ENCODE assay signal across 9 mouse cellular contexts in genomic region chr5:112297257-112297656, GRCm38 (mm10). TPM values are rescaled to one million over a fixed set of nuclear protein-coding genes. Genes with fewer than 3 reads are reported as not detected.
DNase-seq lines count a peak whose midpoint lies in the region; ATAC-seq and TF ChIP-seq lines count a peak whose summit lies in the region.
"Had no signal": no experiment of that assay in that cellular context is flagged by ENCODE, and none has a peak within 500 bp of the region (broad histone marks: within the 10 kb centered on the region; RNA-seq: fewer than 3 reads in every experiment).

No protein-coding gene starts in this region.

- H3K4me3 ChIP-seq in heart, postnatal 0 days (ENCODE audit: low read depth, low read length), result no peak overlapping the region
- H3K4me3 ChIP-seq in liver, embryonic 12.5 days, result no peak overlapping the region
- H3K4me3 ChIP-seq: embryonic facial prominence, embryonic 13.5 days had no signal

- no peak overlapping the region for H3K9ac ChIP-seq in heart, postnatal 0 days (replicated peaks; ENCODE audit: low read depth, low read length)
- peak overlapping the region; percentile 45 for H3K9ac ChIP-seq in liver, embryonic 12.5 days
- H3K9ac ChIP-seq: embryonic facial prominence, embryonic 13.5 days had no signal

- H3K4me1 ChIP-seq in heart, postnatal 0 days (ENCODE audit: control insufficient read depth, insufficient read depth), result peaks cover 27% of the 10 kb centered on the region; the same call in 1 of the 2 replicates
- peaks cover 99% of the 10 kb centered on the region for H3K4me1 ChIP-seq in liver, embryonic 12.5 days

- WGBS in heart, postnatal 0 days, result 49% methylated on average over 2 of the region's 2 CpGs
- WGBS in liver, embryonic 12.5 days (ENCODE audit: insufficient replicate concordance), result 51% methylated on average over 2 of the region's 2 CpGs

- no peaks in the 10 kb centered on the region; the same call in 1 of the 2 replicates for H3K36me3 ChIP-seq in heart, postnatal 0 days (replicated peaks; ENCODE audit: control insufficient read depth, insufficient read depth, low read length)
- peaks cover 16% of the 10 kb centered on the region for H3K36me3 ChIP-seq in liver, embryonic 12.5 days

- no peak overlapping the region for H3K4me2 ChIP-seq in heart, postnatal 0 days (ENCODE audit: low read depth, low read length)
- peak overlapping the region; percentile 29; the same call in 1 of the 2 replicates for H3K4me2 ChIP-seq in liver, embryonic 12.5 days
- H3K4me2 ChIP-seq: embryonic facial prominence, embryonic 13.5 days had no signal

- intact Hi-C loops in heart, postnatal 36 days (cut with DNase I), result no loop called here

- H3K27ac ChIP-seq in heart, postnatal 0 days (ENCODE audit: low read depth), result peak overlapping the region; percentile 60
- H3K27ac ChIP-seq in liver, embryonic 12.5 days, result peak overlapping the region; percentile 78
- H3K27ac ChIP-seq: embryonic facial prominence, embryonic 13.5 days had no signal

- no peak for TF ChIP-seq EP300 in heart, postnatal 0 days (IDR thresholded peaks at IDR 0.05; ENCODE audit: low read depth)

- TF ChIP-seq CTCF in heart, postnatal 0 days (IDR thresholded peaks at IDR 0.05; ENCODE audit: low read depth), result no peak

- H3K27me3 ChIP-seq in heart, postnatal 0 days (ENCODE audit: control insufficient read depth, insufficient read depth, low read length), result no peaks in the 10 kb centered on the region
- H3K27me3 ChIP-seq in liver, embryonic 12.5 days (replicated peaks), result no peaks in the 10 kb centered on the region
- H3K27me3 ChIP-seq: embryonic facial prominence, embryonic 13.5 days had no signal

- no peak for DNase-seq in heart, postnatal 0 days (ENCODE audit: low spot score)
- DNase-seq in heart, postnatal 36 days, result no peak
- DNase-seq in thymus, postnatal 0 days (ENCODE audit: low spot score), result peak; percentile 72
- DNase-seq in thymus, postnatal 4 days, result no peak
- no peak for DNase-seq in retina, postnatal 1 day
- no peak for DNase-seq in frontal cortex, postnatal 10 days (ENCODE audit: low spot score in 2 of 2)
- no peak for DNase-seq in frontal cortex, postnatal 36 days (ENCODE audit: low spot score in 2 of 2)

- H3K9me3 ChIP-seq in heart, postnatal 0 days (replicated peaks; ENCODE audit: control insufficient read depth, low read length), result no peaks in the 10 kb centered on the region
- no peaks in the 10 kb centered on the region for H3K9me3 ChIP-seq in liver, embryonic 12.5 days (replicated peaks)
- H3K9me3 ChIP-seq: embryonic facial prominence, embryonic 13.5 days had no signal

- no peak for ATAC-seq in heart, postnatal 0 days (ENCODE audit: insufficient read depth, low read depth)
- no peak for ATAC-seq in liver, embryonic 12.5 days

RNA-seq across cellular contexts. Expression of gene Tpst2, which starts 20.8 kb away (rescaled TPM):
- 86.1 and 96.0 TPM in 2 replicates for total RNA-seq in heart, postnatal 0 days (2014; rRNA removed; ENCODE audit: low replicate concordance)
- polyA plus RNA-seq in heart, postnatal 0 days (2015; fragmentation: Nextera tagmentation; extraction: Ambion mirVana), result 42.9 and 43.8 TPM in 2 replicates
- total RNA-seq in heart, postnatal 36 days (2021), result 10 to 100 TPM; 39.1 to 42.0 TPM
- 44.6 and 45.3 TPM in 2 replicates for polyA plus RNA-seq in thymus, postnatal 0 days (2015; fragmentation: Nextera tagmentation; extraction: Ambion mirVana)
- polyA plus RNA-seq in liver, embryonic 12.5 days (2016; fragmentation: Nextera tagmentation; extraction: Ambion mirVana), result 40.5 and 45.1 TPM in 2 replicates

RNA-seq across cellular contexts. Expression of gene Tfip11, which starts 28.9 kb away (rescaled TPM):
- 6.5 and 11.4 TPM in 2 replicates for total RNA-seq in heart, postnatal 0 days (2014; rRNA removed; ENCODE audit: low replicate concordance)
- polyA plus RNA-seq in heart, postnatal 0 days (2015; fragmentation: Nextera tagmentation; extraction: Ambion mirVana), result 11.7 TPM in 2 replicates
- 10 to 100 TPM; 17.9 to 21.7 TPM for total RNA-seq in heart, postnatal 36 days (2021)
- 26.9 and 27.9 TPM in 2 replicates for polyA plus RNA-seq in thymus, postnatal 0 days (2015; fragmentation: Nextera tagmentation; extraction: Ambion mirVana)
- polyA plus RNA-seq in liver, embryonic 12.5 days (2016; fragmentation: Nextera tagmentation; extraction: Ambion mirVana), result 19.7 and 20.7 TPM in 2 replicates

RNA-seq across cellular contexts. Expression of gene Crybb1, which starts 41.6 kb away (rescaled TPM):
- total RNA-seq in heart, postnatal 0 days (2014; rRNA removed; ENCODE audit: low replicate concordance), result not detected in 2 replicates
- polyA plus RNA-seq in heart, postnatal 0 days (2015; fragmentation: Nextera tagmentation; extraction: Ambion mirVana), result 0.26 and 0.54 TPM in 2 replicates
- 1 to 10 TPM in 1 of 2 experiments, under 1 TPM in 1; 0.80 to 3.4 TPM for total RNA-seq in heart, postnatal 36 days (2021)
- 0.49 and 0.74 TPM in 2 replicates for polyA plus RNA-seq in thymus, postnatal 0 days (2015; fragmentation: Nextera tagmentation; extraction: Ambion mirVana)
- polyA plus RNA-seq in liver, embryonic 12.5 days (2016; fragmentation: Nextera tagmentation; extraction: Ambion mirVana), result 0.15 and 0.16 TPM in 2 replicates

RNA-seq across cellular contexts. Expression of gene Cryba4, which starts 44.9 kb away (rescaled TPM):
- total RNA-seq in heart, postnatal 0 days (2014; rRNA removed; ENCODE audit: low replicate concordance), result 0.39 and 1.6 TPM in 2 replicates
- 3.7 and 4.1 TPM in 2 replicates for polyA plus RNA-seq in heart, postnatal 0 days (2015; fragmentation: Nextera tagmentation; extraction: Ambion mirVana)
- 1 to 10 TPM; 6.0 to 9.8 TPM for total RNA-seq in heart, postnatal 36 days (2021)
- 1.2 and 1.8 TPM in 2 replicates for polyA plus RNA-seq in thymus, postnatal 0 days (2015; fragmentation: Nextera tagmentation; extraction: Ambion mirVana)
- 0.73 and 0.77 TPM in 2 replicates for polyA plus RNA-seq in liver, embryonic 12.5 days (2016; fragmentation: Nextera tagmentation; extraction: Ambion mirVana)

RNA-seq across cellular contexts. Expression of gene Srrd, which starts 45.6 kb away (rescaled TPM):
- total RNA-seq in heart, postnatal 0 days (2014; rRNA removed; ENCODE audit: low replicate concordance), result 57.9 and 65.2 TPM in 2 replicates
- polyA plus RNA-seq in heart, postnatal 0 days (2015; fragmentation: Nextera tagmentation; extraction: Ambion mirVana), result 14.1 and 18.2 TPM in 2 replicates
- total RNA-seq in heart, postnatal 36 days (2021), result 1 to 10 TPM; 6.5 to 7.0 TPM
- polyA plus RNA-seq in thymus, postnatal 0 days (2015; fragmentation: Nextera tagmentation; extraction: Ambion mirVana), result 28.0 and 30.2 TPM in 2 replicates
- polyA plus RNA-seq in liver, embryonic 12.5 days (2016; fragmentation: Nextera tagmentation; extraction: Ambion mirVana), result 23.1 and 26.1 TPM in 2 replicates
